Mouse (Mus musculus) splenic B cell, adult 2 months (primary cell): ENCODE measurements around the gene Zdhhc23.

ENCODE experiments used
- DNase-seq: peaks from one replicate; pipeline ENCODE4 v3.0.0-alpha.2; 2011; ENCODE audit warnings: low read depth, low spot score
- H3K27me3 ChIP-seq: 2 replicates; pipeline ENCODE4 v1.6.1; 2012; ENCODE audit warnings: mild to moderate bottlenecking, low read length, moderate library complexity, mixed read lengths; ENCODE audit not compliant: control insufficient read depth, poor library complexity, insufficient read depth, severe bottlenecking
- H3K36me3 ChIP-seq: 2 replicates; pipeline ENCODE4 v1.6.1; 2012; ENCODE audit warnings: mild to moderate bottlenecking, low read length, moderate library complexity, mixed read lengths; ENCODE audit not compliant: control insufficient read depth, poor library complexity, insufficient read depth, severe bottlenecking

Zdhhc23 gene

GRCm38 (mm10) chr16:43980110-43980609 lies 569 bp upstream of the Zdhhc23 start:
- H3K36me3 ChIP-seq = no peaks in the 10 kb centered on the region
- no peaks in the 10 kb centered on the region for H3K27me3 ChIP-seq
- no peak for DNase-seq

- Histone ChIP-seq H3K36me3 (no peaks in the 10 kb centered on the region), H3K27me3 (no peaks in the 10 kb centered on the region)
- DNase-seq = no peak
Observed at GRCm38 (mm10) chr16:43979010-43979327, 622 bp downstream of the Zdhhc23 start.

DNA sequence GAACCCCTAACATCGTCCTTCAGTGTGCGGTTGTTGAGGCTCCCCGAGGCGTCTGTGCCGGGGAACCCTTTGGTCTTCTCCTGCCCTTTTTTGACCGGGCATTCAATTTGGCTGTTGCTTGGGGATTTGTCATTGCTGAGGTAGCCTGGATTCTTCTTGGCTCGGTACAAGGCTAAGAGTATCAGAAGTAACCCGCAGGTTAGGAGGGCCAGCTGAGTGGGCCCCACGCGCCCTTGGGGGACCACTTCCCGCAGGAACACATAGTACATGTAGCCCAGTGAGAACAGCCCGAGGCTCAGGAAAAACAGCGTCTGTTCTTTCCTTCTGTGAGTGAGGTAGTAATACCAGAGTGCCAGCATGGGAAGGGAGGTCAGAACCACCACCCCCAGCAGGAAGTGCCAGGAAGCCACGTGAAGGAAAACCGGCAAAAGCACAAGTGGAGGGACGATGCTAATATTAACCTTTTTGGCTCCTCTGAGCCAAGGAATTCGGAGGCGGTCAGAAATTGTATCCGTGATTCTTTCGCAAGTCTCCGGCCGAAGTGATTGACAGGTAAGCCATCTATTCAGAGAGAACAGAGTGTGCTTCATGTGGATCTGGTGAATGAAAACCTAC lies 5.9 kb downstream of the Zdhhc23 start:
- no peaks in the 10 kb centered on the region; the same call in 1 of the 2 replicates for H3K36me3 ChIP-seq
- DNase-seq = no peak
- no peaks in the 10 kb centered on the region for H3K27me3 ChIP-seq

- Histone ChIP-seq H3K36me3 (no peaks in the 10 kb centered on the region; the same call in 1 of the 2 replicates), H3K27me3 (no peaks in the 10 kb centered on the region)
- no peak for DNase-seq
Observed at GRCm38 (mm10) chr16:43973147-43973546, 6.4 kb downstream of the Zdhhc23 start.

- no peaks in the 10 kb centered on the region; the same call in 1 of the 2 replicates for H3K36me3 ChIP-seq
- no peak for DNase-seq
- no peaks in the 10 kb centered on the region for H3K27me3 ChIP-seq
Observed at GRCm38 (mm10) chr16:43972391-43972790, 7.2 kb downstream of the Zdhhc23 start.

DNA sequence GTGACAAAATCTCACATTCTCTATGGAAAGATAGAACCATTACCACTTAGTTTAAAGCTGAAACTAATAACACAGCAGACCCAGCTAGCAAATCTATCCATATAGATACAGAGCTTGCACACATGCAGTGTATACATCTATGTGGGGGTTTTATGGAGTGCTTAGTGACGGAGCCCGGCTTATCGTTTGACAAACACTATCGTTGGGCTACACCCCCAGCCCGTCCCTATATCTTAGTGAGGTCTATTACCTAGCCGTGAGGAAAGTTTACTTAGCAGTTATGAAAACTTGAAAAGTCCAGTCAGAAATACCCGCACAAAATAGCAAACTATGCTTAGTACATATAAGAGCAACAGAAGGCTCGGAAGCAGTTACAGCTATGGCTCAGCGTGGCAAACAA lies 7.8 kb downstream of the Zdhhc23 start:
- H3K36me3 ChIP-seq = no peaks in the 10 kb centered on the region; the same call in 1 of the 2 replicates
- no peaks in the 10 kb centered on the region for H3K27me3 ChIP-seq
- no peak for DNase-seq

- H3K36me3 ChIP-seq = no peaks in the 10 kb centered on the region; the same call in 1 of the 2 replicates
- H3K27me3 ChIP-seq = no peaks in the 10 kb centered on the region
Observed at GRCm38 (mm10) chr16:43971189-43971588, 8.4 kb downstream of the Zdhhc23 start.

DNA sequence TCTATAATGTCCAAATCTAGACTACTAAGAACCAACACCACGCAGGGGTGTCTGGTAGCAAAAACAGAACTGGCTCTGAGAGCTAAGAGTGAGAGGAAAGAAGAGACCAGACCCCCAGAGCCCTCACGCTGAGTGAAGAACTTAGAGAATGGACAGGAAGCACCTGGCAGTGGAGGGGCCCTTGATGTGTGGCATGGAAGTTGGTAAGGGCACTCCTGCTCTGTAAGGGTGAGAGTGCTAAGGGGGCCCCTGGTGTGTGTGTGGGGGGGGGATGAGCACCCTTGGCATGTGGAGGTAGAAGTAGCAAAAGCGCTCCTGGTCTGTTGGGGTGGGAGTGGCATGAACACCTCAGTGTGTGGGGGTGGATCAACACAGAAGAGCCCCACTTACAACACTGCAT lies 9.2 kb downstream of the Zdhhc23 start:
- no peak for DNase-seq
- H3K27me3 ChIP-seq = no peaks in the 10 kb centered on the region
- no peaks in the 10 kb centered on the region; the same call in 1 of the 2 replicates for H3K36me3 ChIP-seq

More at GRCm38 (mm10) chr16:43971189-43971588, 8.4 kb downstream of the Zdhhc23 start:
- DNase-seq = no peak

DNA sequence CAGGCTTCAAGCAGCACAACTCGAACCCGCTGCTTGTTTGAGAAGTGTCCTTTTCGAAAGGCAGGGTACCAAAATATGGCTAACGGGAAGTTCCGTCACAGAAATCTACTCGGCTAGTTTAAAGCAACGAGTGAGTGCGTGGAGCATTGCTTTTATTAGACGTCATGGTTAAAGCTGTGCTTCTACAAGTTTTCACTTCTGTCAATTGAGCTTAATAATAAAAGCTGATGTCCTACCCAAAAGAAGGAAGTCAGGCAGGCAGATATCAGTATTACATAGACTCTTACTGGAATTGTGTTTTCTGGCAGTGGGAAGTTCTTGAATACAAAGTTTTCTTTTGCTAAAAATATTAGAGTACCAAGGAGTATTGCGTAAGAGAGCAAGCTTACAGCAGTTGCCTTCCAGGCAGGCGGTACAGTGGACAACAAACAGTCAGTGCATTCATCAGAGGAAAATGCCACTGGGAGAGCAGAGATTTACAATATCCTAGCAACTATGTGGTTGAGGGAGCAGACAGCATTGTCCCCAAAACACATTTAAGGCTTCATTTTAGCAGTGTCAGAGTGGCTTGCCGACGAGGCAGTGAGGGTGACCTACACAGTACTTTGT lies 13.7 kb downstream of the Zdhhc23 start:
- no peaks in the 10 kb centered on the region for H3K36me3 ChIP-seq
- H3K27me3 ChIP-seq = no peaks in the 10 kb centered on the region
- no peak for DNase-seq

DNA sequence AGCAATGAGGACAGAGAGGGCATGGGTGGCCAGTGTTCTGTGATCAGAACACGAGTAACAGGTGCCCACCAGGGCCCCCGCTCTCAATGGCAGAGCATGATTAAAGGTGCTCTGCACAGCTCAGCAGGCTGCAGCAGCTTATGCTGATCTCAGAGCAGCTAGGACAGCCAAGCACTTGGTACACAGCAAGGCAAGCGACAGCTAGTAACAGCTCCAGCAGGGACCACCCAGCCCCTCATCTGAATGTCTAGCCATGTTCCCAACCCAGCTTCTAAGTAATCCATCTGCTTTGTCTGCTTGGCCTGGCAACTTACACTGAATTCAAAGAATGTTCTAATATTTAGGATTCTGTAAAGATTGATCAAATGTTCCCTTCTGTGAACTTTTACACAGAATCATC lies 15.8 kb downstream of the Zdhhc23 start:
- Histone ChIP-seq H3K36me3 (no peaks in the 10 kb centered on the region), H3K27me3 (no peaks in the 10 kb centered on the region)
- DNase-seq = no peak

- no peaks in the 10 kb centered on the region for H3K27me3 ChIP-seq
- DNase-seq = no peak
- H3K36me3 ChIP-seq = no peaks in the 10 kb centered on the region
Observed at GRCm38 (mm10) chr16:43963291-43963690, 16.3 kb downstream of the Zdhhc23 start.

- Histone ChIP-seq H3K36me3 (no peaks in the 10 kb centered on the region), H3K27me3 (no peaks in the 10 kb centered on the region)
- no peak for DNase-seq
Observed at GRCm38 (mm10) chr16:43958038-43958437, 21.6 kb downstream of the Zdhhc23 start.

- DNase-seq = peak; percentile 55
- H3K36me3 ChIP-seq = no peaks in the 10 kb centered on the region
- H3K27me3 ChIP-seq = no peaks in the 10 kb centered on the region
Observed at GRCm38 (mm10) chr16:43954913-43955312, 24.7 kb downstream of the Zdhhc23 start.

GRCm38 (mm10) chr16:43951591-43951990 lies 28.0 kb downstream of the Zdhhc23 start:
- H3K36me3 ChIP-seq = no peaks in the 10 kb centered on the region
- H3K27me3 ChIP-seq = no peaks in the 10 kb centered on the region
- peak; percentile 85 for DNase-seq

DNA sequence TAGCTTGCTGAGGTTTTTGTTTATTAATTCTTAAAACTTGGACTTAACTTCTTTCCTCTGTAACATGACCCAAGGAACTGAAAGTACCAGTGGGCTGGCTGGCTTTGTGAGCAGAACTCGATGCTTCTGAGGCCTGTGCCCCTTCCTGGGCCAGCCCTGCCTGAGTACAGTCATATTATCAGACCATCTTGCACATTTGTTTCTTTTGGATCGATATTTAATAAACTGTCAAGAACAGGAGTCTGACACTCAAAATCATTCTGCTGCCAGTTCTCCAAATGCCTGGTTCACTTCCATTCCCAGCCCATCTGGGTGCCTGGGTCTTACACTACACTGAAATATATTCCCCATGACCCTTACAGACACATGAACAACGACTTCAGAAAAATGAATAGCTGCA lies 33.7 kb downstream of the Zdhhc23 start:
- no peaks in the 10 kb centered on the region for H3K27me3 ChIP-seq
- no peak for DNase-seq

More for the DNA sequence above, 33.7 kb downstream of the Zdhhc23 start:
- H3K36me3 ChIP-seq = no peaks in the 10 kb centered on the region
